In genomic region chr14:76503231-76503851, GRCm38 (mm10) we compare ENCODE assay signal across 8 mouse cellular contexts. TPM values are rescaled to one million over a fixed set of nuclear protein-coding genes. Genes with fewer than 3 reads are reported as not detected.
DNase-seq lines count a peak whose midpoint lies in the region; ATAC-seq lines count a peak whose summit lies in the region.

No protein-coding gene starts in this region.

- DNase-seq in lung, postnatal 36 days = no peak
- peak; percentile 38 to 69 for DNase-seq in cerebellum, postnatal 10 days
- DNase-seq in liver, embryonic 13.5 days = no peak
- DNase-seq in adrenal gland, adult 8-10 months = no peak
- no peak for DNase-seq in adrenal gland, postnatal 14 days

- H3K4me1 ChIP-seq in lung, embryonic 15.5 days = peaks cover 32% of the 10 kb centered on the region
- peaks cover 27% of the 10 kb centered on the region for H3K4me1 ChIP-seq in heart, embryonic 12.5 days (replicated peaks)
- peaks cover 35% of the 10 kb centered on the region for H3K4me1 ChIP-seq in liver, embryonic 13.5 days (replicated peaks)

- peak overlapping the region; percentile 64 for H3K4me3 ChIP-seq in lung, embryonic 15.5 days
- H3K4me3 ChIP-seq in heart, embryonic 12.5 days = peak overlapping the region; percentile 64
- H3K4me3 ChIP-seq in liver, embryonic 13.5 days (replicated peaks) = peak overlapping the region; percentile 77

- ATAC-seq in lung, embryonic 15.5 days (ENCODE audit: borderline replicate concordance, extremely low read depth, low FRiP score, low TSS enrichment) = no peak
- no peak for ATAC-seq in heart, embryonic 12.5 days (ENCODE audit: insufficient number of reproducible peaks, low FRiP score)
- ATAC-seq in liver, embryonic 13.5 days (ENCODE audit: low read depth) = no peak
- peak; percentile 48; the same call in 1 of the 2 replicates for ATAC-seq in neutrophil, adult 5-6 weeks (ENCODE audit: extremely low read depth, insufficient number of reproducible peaks, low FRiP score, poor library complexity, severe bottlenecking)

- H3K27ac ChIP-seq in lung, embryonic 15.5 days = peak overlapping the region; percentile 99
- peak overlapping the region; percentile 100 for H3K27ac ChIP-seq in heart, embryonic 12.5 days (ENCODE audit: poor library complexity, severe bottlenecking)
- H3K27ac ChIP-seq in liver, embryonic 13.5 days = peak overlapping the region; percentile 93

- 0 out of 2 replicates have a peak overlapping the region, but pooled peaks have one; percentile 55 for H3K9ac ChIP-seq in lung, embryonic 15.5 days
- peak overlapping the region; percentile 99; the same call in 1 of the 2 replicates for H3K9ac ChIP-seq in heart, embryonic 12.5 days
- H3K9ac ChIP-seq in liver, embryonic 13.5 days = peak overlapping the region; percentile 92

- 4% methylated on average over 13 of the region's 13 CpGs for WGBS in lung, embryonic 15.5 days
- WGBS in heart, embryonic 12.5 days = 5% methylated on average over 13 of the region's 13 CpGs
- WGBS in liver, embryonic 13.5 days (ENCODE audit: insufficient replicate concordance) = 10% methylated on average over 13 of the region's 13 CpGs

- H3K36me3 ChIP-seq in lung, embryonic 15.5 days = peaks cover 20% of the 10 kb centered on the region
- H3K36me3 ChIP-seq in heart, embryonic 12.5 days = peaks cover 20% of the 10 kb centered on the region
- peaks cover 24% of the 10 kb centered on the region for H3K36me3 ChIP-seq in liver, embryonic 13.5 days

- H3K9me3 ChIP-seq in lung, embryonic 15.5 days = no peaks in the 10 kb centered on the region
- no peaks in the 10 kb centered on the region for H3K9me3 ChIP-seq in heart, embryonic 12.5 days (replicated peaks)
- H3K9me3 ChIP-seq in liver, embryonic 13.5 days (replicated peaks) = no peaks in the 10 kb centered on the region

- peak overlapping the region; percentile 77 for H3K4me2 ChIP-seq in lung, embryonic 15.5 days
- peak overlapping the region; percentile 97 for H3K4me2 ChIP-seq in heart, embryonic 12.5 days
- peak overlapping the region; percentile 75 for H3K4me2 ChIP-seq in liver, embryonic 13.5 days

- no peaks in the 10 kb centered on the region for H3K27me3 ChIP-seq in lung, embryonic 15.5 days
- H3K27me3 ChIP-seq in heart, embryonic 12.5 days (replicated peaks) = no peaks in the 10 kb centered on the region
- no peaks in the 10 kb centered on the region for H3K27me3 ChIP-seq in liver, embryonic 13.5 days

RNA-seq across cellular contexts. Expression of gene Serp2, which starts 53.3 kb away (rescaled TPM):
- 5.3 TPM in 2 replicates for polyA plus RNA-seq in lung, embryonic 15.5 days (2015; fragmentation: Nextera tagmentation; extraction: Ambion mirVana)
- 18.5 and 18.8 TPM in 2 replicates for polyA plus RNA-seq in heart, embryonic 12.5 days (2016; fragmentation: Nextera tagmentation; extraction: Ambion mirVana)
- 1.3 and 1.4 TPM in 2 replicates for polyA plus RNA-seq in liver, embryonic 13.5 days (2015; fragmentation: Nextera tagmentation; extraction: Ambion mirVana)
- 2.1 and 4.0 TPM in 2 replicates for total RNA-seq in neutrophil, adult 5-6 weeks (2017)
- 1 to 10 TPM; 4.5 to 10.0 (median 6.7) TPM for total RNA-seq in adrenal gland, adult 8-10 months (2022)
- total RNA-seq in adrenal gland, postnatal 14 days (2021) = 6.4 and 7.3 TPM in 2 replicates

Comparison
In these comparisons a context has a peak if more than half of its experiments do, and no peak if none do; other contexts are left out.
1. DNase-seq: peak in cerebellum, postnatal 10 days (2 of 2); none in lung, postnatal 36 days (single experiment), liver, embryonic 13.5 days (single experiment), adrenal gland, adult 8-10 months (single experiment) and adrenal gland, postnatal 14 days (single experiment).
2. Peak in every context shown above with its lines, with median percentiles within 50 percentile points of each other: H3K27ac ChIP-seq, H3K4me2 ChIP-seq, H3K4me3 ChIP-seq and H3K9ac ChIP-seq.